Mouse (Mus musculus) intestine, embryonic 14.5 days (tissue): Measurements from ENCODE around the gene Stpg3. TPM values are rescaled to one million over a fixed set of nuclear protein-coding genes. Genes with fewer than 3 reads are reported as not detected.

Source experiments
- ATAC-seq: fragments of 200-750 bp; cut with Nextera tagmentation; replicated peaks from 2 replicates; pipeline ENCODE4 v1.8.0; 2017; ENCODE audit warnings: low read depth, moderate number of reproducible peaks, moderate TSS enrichment, moderate library complexity; ENCODE audit not compliant: low FRiP score, low TSS enrichment
- DNase-seq: peaks from one replicate; pipeline ENCODE4 v3.0.0-alpha.2; 2018; ENCODE audit warnings: low spot score
- H3K27ac ChIP-seq: fragments of 300-500 bp; sonication (generic); 2 replicates; pipeline ENCODE4 v1.5.1; 2014; ENCODE audit warnings: low read depth, mild to moderate bottlenecking, control low read depth
- H3K27me3 ChIP-seq: fragments of 300-500 bp; sonication (generic); replicated peaks from 2 replicates; pipeline ENCODE4 v1.6.1; 2014; ENCODE audit warnings: low read length, control low read depth; ENCODE audit not compliant: control insufficient read depth, insufficient read depth
- H3K36me3 ChIP-seq: fragments of 300-500 bp; sonication (generic); 2 replicates; pipeline ENCODE4 v1.6.1; 2014; ENCODE audit warnings: low read length, control low read depth; ENCODE audit not compliant: control insufficient read depth, insufficient read depth
- H3K4me1 ChIP-seq: fragments of 300-500 bp; sonication (generic); replicated peaks from 2 replicates; pipeline ENCODE4 v1.6.1; 2014; ENCODE audit warnings: low read length, control low read depth, mixed read lengths; ENCODE audit not compliant: control insufficient read depth, insufficient read depth
- H3K4me2 ChIP-seq: fragments of 300-500 bp; sonication (generic); 2 replicates; pipeline ENCODE4 v1.6.1; 2014; ENCODE audit warnings: low read length
- H3K4me3 ChIP-seq: fragments of 300-500 bp; sonication (generic); 2 replicates; pipeline ENCODE4 v1.5.1; 2014; ENCODE audit warnings: low read depth, low read length, control low read depth, mixed read lengths
- H3K9ac ChIP-seq: fragments of 300-500 bp; sonication (generic); 2 replicates; pipeline ENCODE4 v1.6.1; 2014; ENCODE audit warnings: mild to moderate bottlenecking, low read length
- H3K9me3 ChIP-seq: fragments of 300-500 bp; sonication (generic); 2 replicates; pipeline ENCODE4 v1.6.1; 2016; ENCODE audit warnings: low read length, control low read depth; ENCODE audit not compliant: control insufficient read depth
- WGBS: fragments of 180-500 bp; shearing (Covaris S2); extraction: QIAGEN DNeasy Blood & Tissue Kit; methylation state at CpG from one replicate; pipeline ENCODE4 v1.1.7; 2014; 5-methylcytosine and 5-hydroxymethylcytosine counted together
- polyA plus RNA-seq: library from polyadenylated mRNA; unstranded; fragments of >200 nt; fragmentation: Nextera tagmentation; extraction: Ambion mirVana; gene quantifications from 2 replicates; pipeline ENCODE4 v1.2.1, GENCODE M21; 2014

The Stpg3 gene
- polyA plus RNA-seq, 1 experiment from 2014 or later: 0.18 TPM

- DNase-seq (no peak), ATAC-seq (no peak)
- H3K4me1 ChIP-seq: peaks cover 29% of the 10 kb centered on the region
- H3K27ac ChIP-seq: no peak overlapping the region
- H3K27me3 ChIP-seq: peaks cover 80% of the 10 kb centered on the region
- 2% methylated on average over 17 of the region's 17 CpGs for WGBS
- H3K9ac ChIP-seq: peak overlapping the region; percentile 25
- no peaks in the 10 kb centered on the region for H3K9me3 ChIP-seq
- no peaks in the 10 kb centered on the region for H3K36me3 ChIP-seq
- H3K4me2 ChIP-seq: peak overlapping the region; percentile 74
- peak overlapping the region; percentile 54 for H3K4me3 ChIP-seq
Measured at GRCm38 (mm10) chr2:25181891-25182397, 32.5 kb downstream of the Stpg3 start.

GRCm38 (mm10) chr2:25180973-25181890 lies 33.2 kb downstream of the Stpg3 start:
- H3K4me1 ChIP-seq: peaks cover 30% of the 10 kb centered on the region
- under 1% methylated on average over 97 of the region's 100 CpGs for WGBS

DNA sequence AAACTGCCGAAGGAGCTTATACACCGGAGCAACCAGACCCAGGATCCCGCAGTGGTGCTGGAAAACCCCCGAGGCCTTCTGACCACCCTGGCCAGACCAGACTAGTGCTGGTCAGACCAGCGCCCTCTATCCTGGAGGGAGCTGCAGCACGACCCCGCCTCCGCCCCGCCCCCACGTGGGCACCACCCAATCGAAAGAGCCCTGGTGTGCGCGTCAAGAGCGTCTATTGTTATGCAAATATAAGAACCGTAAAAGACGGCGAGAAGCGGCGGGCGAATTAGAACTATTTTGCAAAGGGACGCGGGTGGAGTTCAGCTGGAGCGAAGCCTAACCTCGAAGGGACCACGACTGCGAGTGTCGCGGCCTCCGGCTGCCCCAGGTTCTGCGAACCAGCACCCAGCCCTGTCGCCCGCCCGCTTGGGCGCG lies 33.9 kb downstream of the Stpg3 start, which contains the start of gene Nrarp:
Gene Nrarp (plus strand): TSS at position 281 of the 426 bp plus-strand sequence.
- under 1% methylated on average over 35 of the region's 35 CpGs for WGBS
- Histone ChIP-seq H3K4me3 (peak within 1 kb of the TSS; percentile 54), H3K9ac (peak within 1 kb of the TSS; percentile 25), H3K4me2 (peak within 1 kb of the TSS; percentile 74), H3K9me3 (no peaks in the 10 kb centered on the region), H3K27me3 (peaks cover 89% of the 10 kb centered on the region), H3K4me1 (peaks cover 27% of the 10 kb centered on the region), H3K36me3 (no peaks in the 10 kb centered on the region), H3K27ac (peak within 1 kb of the TSS; percentile 47; the same call in 1 of the 2 replicates)
- ATAC-seq: peak; percentile 86
- DNase-seq: peak; percentile 92

More at GRCm38 (mm10) chr2:25180973-25181890, 33.2 kb downstream of the Stpg3 start:
- Histone ChIP-seq H3K9me3 (no peaks in the 10 kb centered on the region), H3K36me3 (no peaks in the 10 kb centered on the region), H3K27ac (peak overlapping the region; percentile 47; the same call in 1 of the 2 replicates), H3K9ac (peak overlapping the region; percentile 25), H3K4me3 (peak overlapping the region; percentile 54), H3K27me3 (peaks cover 84% of the 10 kb centered on the region), H3K4me2 (peak overlapping the region; percentile 74)
- DNase-seq: peak; percentile 82
- peak; percentile 37 for ATAC-seq

GRCm38 (mm10) chr2:25179566-25180217 lies 34.7 kb downstream of the Stpg3 start:
- Histone ChIP-seq H3K36me3 (no peaks in the 10 kb centered on the region), H3K27me3 (peaks cover 82% of the 10 kb centered on the region), H3K9ac (no peak overlapping the region), H3K9me3 (no peaks in the 10 kb centered on the region), H3K27ac (no peak overlapping the region), H3K4me2 (peak overlapping the region; percentile 74), H3K4me3 (no peak overlapping the region), H3K4me1 (peaks cover 24% of the 10 kb centered on the region)
- WGBS: 31% methylated on average over 15 of the region's 15 CpGs
- DNase-seq (no peak), ATAC-seq (no peak)

DNA sequence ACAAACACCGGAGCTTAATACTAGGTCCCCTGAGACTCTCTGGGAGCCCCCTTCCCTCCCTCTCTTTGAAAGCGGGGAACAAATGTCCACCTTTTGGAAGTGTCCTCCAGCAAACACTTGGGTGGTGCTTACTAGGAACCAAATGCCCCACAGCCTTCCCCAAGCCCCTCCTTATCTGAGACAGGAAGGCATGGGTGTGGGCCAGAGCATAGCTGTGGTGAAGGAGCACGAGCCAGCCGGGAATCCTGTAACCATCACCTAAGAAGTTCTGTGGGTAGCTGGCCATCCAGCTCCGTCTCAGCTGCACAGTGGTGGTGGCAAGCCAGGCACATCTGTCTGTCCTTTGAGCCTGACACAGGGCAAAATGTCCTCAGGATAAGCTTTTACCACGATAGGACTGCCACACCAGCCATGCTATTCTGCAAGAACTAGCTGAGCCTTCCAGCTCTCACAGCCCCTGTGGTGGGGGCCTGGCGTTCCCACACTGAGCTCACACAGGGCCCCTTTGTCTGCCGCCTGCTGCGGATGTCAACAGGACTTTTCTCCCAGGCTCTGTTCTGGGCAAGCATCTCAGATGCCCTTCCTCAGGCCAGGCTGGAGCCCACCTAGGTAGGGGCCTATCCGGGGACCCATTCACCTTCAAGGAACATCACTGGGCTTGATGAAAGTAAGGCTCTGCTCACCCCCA lies 36.0 kb downstream of the Stpg3 start:
- Histone ChIP-seq H3K4me2 (no peak overlapping the region), H3K27me3 (peaks cover 69% of the 10 kb centered on the region), H3K4me1 (peaks cover 24% of the 10 kb centered on the region), H3K9ac (no peak overlapping the region), H3K27ac (no peak overlapping the region), H3K4me3 (no peak overlapping the region), H3K36me3 (no peaks in the 10 kb centered on the region), H3K9me3 (no peaks in the 10 kb centered on the region)
- 28% methylated on average over 10 of the region's 10 CpGs for WGBS
- ATAC-seq (no peak), DNase-seq (no peak)

DNA sequence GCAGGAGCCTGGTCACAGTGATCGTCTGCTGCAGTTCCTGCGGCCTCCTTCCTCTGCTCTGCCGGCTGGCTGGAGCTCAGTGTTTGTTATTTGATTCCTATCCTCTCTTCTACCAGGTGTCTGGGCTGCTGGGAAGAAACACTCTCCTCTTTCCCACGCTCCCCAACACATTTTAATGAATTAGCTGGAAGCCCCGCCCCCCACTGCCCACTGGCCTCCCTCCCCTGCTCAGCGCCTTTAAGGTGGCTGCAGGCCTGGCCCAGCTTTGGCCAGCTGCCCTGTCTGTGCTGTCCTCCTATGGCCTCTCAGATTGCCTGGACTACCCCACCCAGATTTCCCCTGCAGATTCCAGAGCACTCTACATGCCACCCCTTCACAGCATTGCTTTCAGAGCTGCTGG lies 36.8 kb downstream of the Stpg3 start:
- no peaks in the 10 kb centered on the region for H3K36me3 ChIP-seq
- H3K9me3 ChIP-seq: no peaks in the 10 kb centered on the region
- DNase-seq (peak; percentile 58), ATAC-seq (no peak)
- H3K4me1 ChIP-seq: peaks cover 24% of the 10 kb centered on the region
- no peak overlapping the region for H3K4me3 ChIP-seq
- H3K9ac ChIP-seq: peak overlapping the region; percentile 8; the same call in 1 of the 2 replicates
- H3K4me2 ChIP-seq: 0 out of 2 replicates have a peak overlapping the region, but pooled peaks have one; percentile 7
- peaks cover 62% of the 10 kb centered on the region for H3K27me3 ChIP-seq
- H3K27ac ChIP-seq: 0 out of 2 replicates have a peak overlapping the region, but pooled peaks have one; percentile 40
- WGBS: 4% methylated on average over 6 of the region's 6 CpGs

DNA sequence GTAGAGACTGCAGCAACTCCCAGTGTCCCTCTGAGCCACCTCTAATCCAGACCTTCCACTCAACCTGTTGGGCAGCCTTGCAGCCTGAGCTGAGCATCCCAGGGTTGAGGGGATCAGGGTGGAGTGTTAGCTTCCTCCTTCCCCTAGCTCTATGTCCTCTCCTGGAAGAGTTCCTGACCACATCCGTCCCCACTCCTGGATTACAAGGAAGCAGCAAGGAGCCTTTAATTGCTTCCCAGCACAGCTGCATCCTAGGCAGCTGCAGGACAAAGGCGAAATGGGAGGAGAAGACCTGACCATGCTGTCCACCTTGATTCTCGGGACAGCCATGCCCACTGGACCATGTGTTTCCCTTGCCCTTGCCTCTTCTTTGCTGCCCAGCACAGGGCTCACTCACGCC lies 37.4 kb downstream of the Stpg3 start:
- peaks cover 56% of the 10 kb centered on the region for H3K27me3 ChIP-seq
- ATAC-seq (no peak), DNase-seq (no peak)
- 0 out of 2 replicates have a peak overlapping the region, but pooled peaks have one; percentile 2 for H3K9ac ChIP-seq
- H3K4me2 ChIP-seq: 0 out of 2 replicates have a peak overlapping the region, but pooled peaks have one; percentile 7
- no peak overlapping the region for H3K4me3 ChIP-seq
- 0 out of 2 replicates have a peak overlapping the region, but pooled peaks have one; percentile 24 for H3K27ac ChIP-seq
- peaks cover 23% of the 10 kb centered on the region for H3K4me1 ChIP-seq
- 43% methylated on average over 4 of the region's 4 CpGs for WGBS
- H3K36me3 ChIP-seq: no peaks in the 10 kb centered on the region
- H3K9me3 ChIP-seq: no peaks in the 10 kb centered on the region

GRCm38 (mm10) chr2:25176573-25176972 lies 37.9 kb downstream of the Stpg3 start:
- Histone ChIP-seq H3K9ac (no peak overlapping the region), H3K27ac (0 out of 2 replicates have a peak overlapping the region, but pooled peaks have one; percentile 24)
- 48% methylated on average over 6 of the region's 6 CpGs for WGBS

More at GRCm38 (mm10) chr2:25176573-25176972, 37.9 kb downstream of the Stpg3 start:
- H3K36me3 ChIP-seq: no peaks in the 10 kb centered on the region
- H3K27me3 ChIP-seq: peaks cover 51% of the 10 kb centered on the region
- no peak overlapping the region for H3K4me3 ChIP-seq
- peaks cover 18% of the 10 kb centered on the region for H3K4me1 ChIP-seq
- ATAC-seq (no peak), DNase-seq (no peak)
- H3K9me3 ChIP-seq: no peaks in the 10 kb centered on the region
- H3K4me2 ChIP-seq: 0 out of 2 replicates have a peak overlapping the region, but pooled peaks have one; percentile 7
